Comparison of ENCODE assay signal across 8 mouse cellular contexts in genomic region chr8:109738049-109738380, GRCm38 (mm10). TPM values are rescaled to one million over a fixed set of nuclear protein-coding genes. Genes with fewer than 3 reads are reported as not detected.
DNase-seq lines count a peak whose midpoint lies in the region; ATAC-seq and TF ChIP-seq lines count a peak whose summit lies in the region.

No protein-coding gene starts in this region.

- no peak for TF ChIP-seq CTCF in kidney, postnatal 0 days (IDR thresholded peaks at IDR 0.05; ENCODE audit: low read depth)

- peak overlapping the region; percentile 94 for H3K4me2 ChIP-seq in kidney, postnatal 0 days (ENCODE audit: low read length)
- peak overlapping the region; percentile 90 for H3K4me2 ChIP-seq in embryonic facial prominence, embryonic 13.5 days
- H3K4me2 ChIP-seq in intestine, embryonic 16.5 days (ENCODE audit: low read depth, low read length), result peak overlapping the region; percentile 86
- H3K4me2 ChIP-seq in neural tube, embryonic 12.5 days (replicated peaks), result peak overlapping the region; percentile 75

- H3K4me3 ChIP-seq in kidney, postnatal 0 days (replicated peaks; ENCODE audit: low read depth, low read length), result peak overlapping the region; percentile 96
- peak overlapping the region; percentile 91 for H3K4me3 ChIP-seq in embryonic facial prominence, embryonic 13.5 days
- peak overlapping the region; percentile 99 for H3K4me3 ChIP-seq in intestine, embryonic 16.5 days (ENCODE audit: low read length)
- H3K4me3 ChIP-seq in neural tube, embryonic 12.5 days, result peak overlapping the region; percentile 92

- H3K9ac ChIP-seq in kidney, postnatal 0 days (ENCODE audit: low read depth, low read length), result peak overlapping the region; percentile 98
- H3K9ac ChIP-seq in embryonic facial prominence, embryonic 13.5 days, result peak overlapping the region; percentile 93
- H3K9ac ChIP-seq in intestine, embryonic 16.5 days (ENCODE audit: low read depth, low read length), result peak overlapping the region; percentile 98
- H3K9ac ChIP-seq in neural tube, embryonic 12.5 days, result no peak overlapping the region

- 0 out of 2 replicates have a peak, but pooled peaks cover 13% of the 10 kb centered on the region for H3K36me3 ChIP-seq in kidney, postnatal 0 days (ENCODE audit: insufficient read depth, low read length)
- H3K36me3 ChIP-seq in embryonic facial prominence, embryonic 13.5 days, result peaks cover 19% of the 10 kb centered on the region
- no peaks in the 10 kb centered on the region for H3K36me3 ChIP-seq in intestine, embryonic 16.5 days (ENCODE audit: control insufficient read depth, insufficient read depth, low read length)
- peaks cover 18% of the 10 kb centered on the region for H3K36me3 ChIP-seq in neural tube, embryonic 12.5 days

- WGBS in kidney, postnatal 0 days, result 72% methylated on average over 1 of the region's 1 CpGs
- 89% methylated on average over 1 of the region's 1 CpGs for WGBS in embryonic facial prominence, embryonic 13.5 days
- WGBS in intestine, embryonic 16.5 days, result 71% methylated on average over 1 of the region's 1 CpGs
- 88% methylated on average over 1 of the region's 1 CpGs for WGBS in neural tube, embryonic 12.5 days

- H3K27ac ChIP-seq in kidney, postnatal 0 days, result no peak overlapping the region
- peak overlapping the region; percentile 68 for H3K27ac ChIP-seq in embryonic facial prominence, embryonic 13.5 days
- H3K27ac ChIP-seq in intestine, embryonic 16.5 days (ENCODE audit: low read length), result no peak overlapping the region
- no peak overlapping the region for H3K27ac ChIP-seq in neural tube, embryonic 12.5 days

- H3K9me3 ChIP-seq in kidney, postnatal 0 days (replicated peaks; ENCODE audit: low read length), result no peaks in the 10 kb centered on the region
- H3K9me3 ChIP-seq in embryonic facial prominence, embryonic 13.5 days, result no peaks in the 10 kb centered on the region
- no peaks in the 10 kb centered on the region for H3K9me3 ChIP-seq in intestine, embryonic 16.5 days (ENCODE audit: control insufficient read depth, low read length)
- H3K9me3 ChIP-seq in neural tube, embryonic 12.5 days, result no peaks in the 10 kb centered on the region

- H3K27me3 ChIP-seq in kidney, postnatal 0 days (ENCODE audit: insufficient read depth, low read length), result no peaks in the 10 kb centered on the region
- H3K27me3 ChIP-seq in embryonic facial prominence, embryonic 13.5 days, result no peaks in the 10 kb centered on the region
- no peaks in the 10 kb centered on the region for H3K27me3 ChIP-seq in intestine, embryonic 16.5 days (replicated peaks; ENCODE audit: control insufficient read depth, insufficient read depth, low read length)
- H3K27me3 ChIP-seq in neural tube, embryonic 12.5 days (replicated peaks), result no peaks in the 10 kb centered on the region

- no peak for ATAC-seq in kidney, postnatal 0 days (replicated peaks; ENCODE audit: low FRiP score, low read depth)
- ATAC-seq in embryonic facial prominence, embryonic 13.5 days (ENCODE audit: insufficient number of reproducible peaks, insufficient read depth, low FRiP score, low TSS enrichment, low read depth), result no peak
- ATAC-seq in intestine, embryonic 16.5 days, result no peak
- ATAC-seq in neural tube, embryonic 12.5 days (ENCODE audit: low FRiP score, low read depth), result no peak; the same call in 1 of the 2 replicates

- peaks cover 15% of the 10 kb centered on the region; the same call in 1 of the 2 replicates for H3K4me1 ChIP-seq in kidney, postnatal 0 days (replicated peaks; ENCODE audit: insufficient read depth, low read length)
- peaks cover 14% of the 10 kb centered on the region for H3K4me1 ChIP-seq in embryonic facial prominence, embryonic 13.5 days
- H3K4me1 ChIP-seq in intestine, embryonic 16.5 days (ENCODE audit: control insufficient read depth, insufficient read depth, low read length), result peaks cover 9% of the 10 kb centered on the region
- H3K4me1 ChIP-seq in neural tube, embryonic 12.5 days, result peaks cover 11% of the 10 kb centered on the region

- DNase-seq in kidney, postnatal 0 days (ENCODE audit: low spot score), result no peak
- DNase-seq in kidney, postnatal 4 days, result no peak
- no peak for DNase-seq in cerebellum, postnatal 4 days (ENCODE audit: low spot score in 2 of 2)
- no peak for DNase-seq in urinary bladder, adult 18-20 months (ENCODE audit: low spot score in 2 of 2)
- no peak for DNase-seq in thymus, adult 18-20 months

RNA-seq across cellular contexts. Expression of gene Atxn1l, which starts 0.5 kb away (rescaled TPM):
- 4.5 and 4.8 TPM in 2 replicates for polyA plus RNA-seq in kidney, postnatal 0 days (2015; fragmentation: Nextera tagmentation; extraction: Ambion mirVana)
- polyA plus RNA-seq in embryonic facial prominence, embryonic 13.5 days (2015; fragmentation: Nextera tagmentation; extraction: Ambion mirVana), result 7.6 and 7.9 TPM in 2 replicates
- 4.5 and 5.1 TPM in 2 replicates for polyA plus RNA-seq in intestine, embryonic 16.5 days (2015; fragmentation: Nextera tagmentation; extraction: Ambion mirVana)
- 6.3 and 7.8 TPM in 2 replicates for polyA plus RNA-seq in neural tube, embryonic 12.5 days (2016; fragmentation: Nextera tagmentation; extraction: Ambion mirVana)

RNA-seq across cellular contexts. Expression of gene Zfp821, which starts 32.7 kb away (rescaled TPM):
- 21.9 and 22.2 TPM in 2 replicates for polyA plus RNA-seq in kidney, postnatal 0 days (2015; fragmentation: Nextera tagmentation; extraction: Ambion mirVana)
- 43.7 and 46.7 TPM in 2 replicates for polyA plus RNA-seq in embryonic facial prominence, embryonic 13.5 days (2015; fragmentation: Nextera tagmentation; extraction: Ambion mirVana)
- polyA plus RNA-seq in intestine, embryonic 16.5 days (2015; fragmentation: Nextera tagmentation; extraction: Ambion mirVana), result 12.6 and 13.0 TPM in 2 replicates
- polyA plus RNA-seq in neural tube, embryonic 12.5 days (2016; fragmentation: Nextera tagmentation; extraction: Ambion mirVana), result 77.7 and 79.1 TPM in 2 replicates

RNA-seq across cellular contexts. Expression of gene Ap1g1, which starts 40.3 kb away (rescaled TPM):
- 36.0 and 38.2 TPM in 2 replicates for polyA plus RNA-seq in kidney, postnatal 0 days (2015; fragmentation: Nextera tagmentation; extraction: Ambion mirVana)
- polyA plus RNA-seq in embryonic facial prominence, embryonic 13.5 days (2015; fragmentation: Nextera tagmentation; extraction: Ambion mirVana), result 43.0 and 43.3 TPM in 2 replicates
- 31.3 and 36.7 TPM in 2 replicates for polyA plus RNA-seq in intestine, embryonic 16.5 days (2015; fragmentation: Nextera tagmentation; extraction: Ambion mirVana)
- 56.4 and 62.9 TPM in 2 replicates for polyA plus RNA-seq in neural tube, embryonic 12.5 days (2016; fragmentation: Nextera tagmentation; extraction: Ambion mirVana)

RNA-seq across cellular contexts. Expression of gene Ist1, which starts 45.0 kb away (rescaled TPM):
- 123 and 134 TPM in 2 replicates for polyA plus RNA-seq in kidney, postnatal 0 days (2015; fragmentation: Nextera tagmentation; extraction: Ambion mirVana)
- 169 and 179 TPM in 2 replicates for polyA plus RNA-seq in embryonic facial prominence, embryonic 13.5 days (2015; fragmentation: Nextera tagmentation; extraction: Ambion mirVana)
- 122 and 128 TPM in 2 replicates for polyA plus RNA-seq in intestine, embryonic 16.5 days (2015; fragmentation: Nextera tagmentation; extraction: Ambion mirVana)
- polyA plus RNA-seq in neural tube, embryonic 12.5 days (2016; fragmentation: Nextera tagmentation; extraction: Ambion mirVana), result 197 TPM in 2 replicates
